Mouse (Mus musculus): ENCODE results near the gene Heca.

GRCm38 (mm10) chr10:17983313-17983712, 35.4 kb upstream of the Heca start:
- TF ChIP-seq CTCF (IDR thresholded peaks at IDR 0.05; ENCODE audit: extremely low read depth, insufficient read depth, insufficient read length, insufficient replicate concordance) (no peak), POLR2A (IDR thresholded peaks at IDR 0.05; ENCODE audit: low read depth, low read length) (no peak)

Data from spleen, adult 2 months (tissue).